Mouse (Mus musculus) cerebellum, adult 11-12 months (tissue): ENCODE measurements around the gene Rora.

ENCODE experiments used
- DNase-seq: peaks from one replicate; pipeline ENCODE4 v3.0.0; 2022

Rora gene

DNA sequence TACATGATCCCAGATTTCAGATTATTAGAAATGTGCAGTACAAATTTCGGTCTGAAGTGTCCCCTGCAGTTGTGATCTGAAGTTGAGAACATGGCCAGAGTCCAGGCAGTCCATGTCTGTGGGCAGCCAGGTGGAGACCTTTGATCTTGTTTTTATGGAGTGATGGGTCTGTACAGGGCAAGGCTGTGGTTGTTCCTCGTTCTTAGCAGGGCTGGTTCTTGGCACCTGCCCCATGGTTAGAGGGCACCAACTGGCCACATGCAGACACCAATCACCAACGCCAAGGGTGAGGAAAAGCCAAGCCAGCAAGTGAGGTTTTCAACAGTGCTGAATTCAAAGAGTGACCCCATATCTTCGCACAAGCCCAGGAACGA is 456.7 kb downstream of the Rora start:
- peak; percentile 68 for DNase-seq

DNA sequence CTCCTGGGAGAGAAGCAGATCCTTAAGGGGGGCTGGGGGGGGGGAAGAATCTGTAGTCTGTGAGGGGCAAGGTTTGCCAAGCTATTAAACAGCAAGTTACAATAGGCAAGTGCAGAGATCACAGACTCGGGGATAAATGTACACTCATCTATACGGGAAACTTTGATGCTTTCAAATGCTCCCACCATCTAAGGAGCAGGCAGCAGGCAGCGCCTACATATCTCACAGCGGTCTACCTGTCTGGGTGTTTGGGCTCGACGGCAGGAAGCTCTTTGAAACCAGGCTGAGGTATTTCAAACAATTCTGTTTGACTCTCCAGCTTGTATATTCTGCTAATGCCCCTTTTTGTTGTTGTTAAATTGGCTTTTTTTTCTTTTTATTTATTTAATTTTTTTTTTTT is 457.1 kb downstream of the Rora start:
- no peak for DNase-seq

DNA sequence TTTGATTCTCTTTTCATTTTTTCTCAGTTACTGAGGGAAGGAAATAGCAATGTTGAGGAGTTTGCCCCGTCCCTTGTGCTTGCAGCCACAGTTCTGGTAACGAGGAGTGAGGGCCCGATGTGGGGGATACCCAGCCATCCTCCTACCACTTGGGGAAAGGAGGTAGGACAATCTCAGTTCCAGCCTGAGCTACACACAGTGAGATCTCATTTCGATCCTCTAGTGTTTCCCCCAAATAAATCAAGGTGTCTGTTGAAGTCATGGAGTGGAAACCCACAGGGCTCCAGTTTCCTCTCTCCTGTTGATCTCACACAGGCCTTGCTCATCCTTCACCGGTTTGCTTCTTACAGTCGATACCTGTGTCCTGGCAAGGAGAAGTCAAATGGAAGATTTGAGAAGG is 458.0 kb downstream of the Rora start:
- DNase-seq, result no peak

DNA sequence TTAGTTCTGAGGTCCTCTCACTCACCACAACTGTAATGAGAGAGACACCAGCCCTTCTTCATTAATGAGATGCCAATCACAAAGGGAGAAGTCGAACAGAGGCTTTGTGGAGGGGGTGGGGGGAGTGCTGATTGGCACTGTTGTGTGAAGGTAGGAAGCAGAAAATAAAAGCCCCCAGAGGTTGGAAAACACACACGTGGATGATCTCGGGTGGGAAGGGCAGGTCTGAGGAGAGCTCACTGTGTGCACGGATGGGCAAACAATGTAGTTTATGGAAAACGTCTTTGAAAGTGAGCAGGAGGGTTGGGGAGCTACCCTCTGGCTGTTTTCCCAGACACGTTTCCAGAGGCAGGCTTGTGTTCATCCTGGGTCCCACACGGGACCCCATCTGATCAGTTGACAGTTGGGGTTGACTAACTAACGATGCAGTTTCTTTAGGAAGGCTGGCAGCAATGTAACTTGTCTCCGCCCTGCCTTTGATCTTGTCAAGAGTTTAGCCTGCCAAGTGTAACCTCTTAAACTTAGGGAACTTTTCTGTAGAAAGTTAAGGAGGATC is 460.9 kb downstream of the Rora start:
- no peak for DNase-seq

DNA sequence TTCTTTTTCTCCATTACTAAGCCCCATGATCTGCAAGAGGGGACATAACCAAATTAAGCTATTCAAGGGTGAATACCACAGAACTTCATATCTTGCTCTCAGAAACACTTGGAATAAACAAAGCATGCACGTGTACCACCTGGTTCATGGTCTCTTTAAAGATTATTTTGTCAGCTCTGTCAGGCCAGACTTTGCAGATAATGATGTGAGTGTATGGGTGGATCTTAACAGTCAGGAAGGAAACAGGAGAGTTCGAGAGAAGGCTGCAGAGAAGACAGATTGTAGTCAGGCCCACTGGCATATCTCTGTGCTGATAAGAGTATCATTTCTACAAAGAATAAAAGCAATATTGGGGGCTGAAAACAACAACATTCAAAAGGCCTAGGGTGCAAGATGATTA is 463.2 kb downstream of the Rora start:
- DNase-seq, result no peak

DNA sequence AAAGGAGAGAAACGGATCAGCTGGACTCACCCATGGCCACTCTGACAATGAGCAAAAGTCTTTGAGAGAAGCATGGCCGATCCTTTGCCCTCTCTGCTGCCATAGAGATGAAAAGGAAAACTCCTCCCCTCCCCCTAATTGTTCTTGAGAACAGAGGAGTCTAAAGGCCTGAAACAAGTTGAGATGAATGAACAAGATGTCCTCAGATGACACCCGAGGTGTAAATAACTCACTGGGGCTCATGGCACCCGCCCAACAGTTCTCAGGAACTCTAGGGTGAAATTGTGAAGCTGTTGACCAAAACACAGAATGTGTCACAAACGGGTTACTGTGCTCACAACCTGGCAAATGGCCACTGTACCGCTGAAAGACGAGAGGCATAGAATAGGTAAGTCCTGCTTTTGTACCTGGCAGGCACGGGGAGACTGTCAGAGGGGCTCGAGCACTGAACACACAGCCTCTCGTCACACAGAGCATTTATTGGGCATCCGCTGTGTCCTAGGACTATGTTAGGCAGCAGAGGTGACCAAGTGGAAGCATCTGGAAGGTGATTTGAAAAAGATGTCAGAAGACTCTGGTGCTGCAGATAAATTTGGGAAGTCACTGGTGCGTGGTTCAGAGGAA is 467.6 kb downstream of the Rora start:
- DNase-seq, result peak; percentile 47

DNA sequence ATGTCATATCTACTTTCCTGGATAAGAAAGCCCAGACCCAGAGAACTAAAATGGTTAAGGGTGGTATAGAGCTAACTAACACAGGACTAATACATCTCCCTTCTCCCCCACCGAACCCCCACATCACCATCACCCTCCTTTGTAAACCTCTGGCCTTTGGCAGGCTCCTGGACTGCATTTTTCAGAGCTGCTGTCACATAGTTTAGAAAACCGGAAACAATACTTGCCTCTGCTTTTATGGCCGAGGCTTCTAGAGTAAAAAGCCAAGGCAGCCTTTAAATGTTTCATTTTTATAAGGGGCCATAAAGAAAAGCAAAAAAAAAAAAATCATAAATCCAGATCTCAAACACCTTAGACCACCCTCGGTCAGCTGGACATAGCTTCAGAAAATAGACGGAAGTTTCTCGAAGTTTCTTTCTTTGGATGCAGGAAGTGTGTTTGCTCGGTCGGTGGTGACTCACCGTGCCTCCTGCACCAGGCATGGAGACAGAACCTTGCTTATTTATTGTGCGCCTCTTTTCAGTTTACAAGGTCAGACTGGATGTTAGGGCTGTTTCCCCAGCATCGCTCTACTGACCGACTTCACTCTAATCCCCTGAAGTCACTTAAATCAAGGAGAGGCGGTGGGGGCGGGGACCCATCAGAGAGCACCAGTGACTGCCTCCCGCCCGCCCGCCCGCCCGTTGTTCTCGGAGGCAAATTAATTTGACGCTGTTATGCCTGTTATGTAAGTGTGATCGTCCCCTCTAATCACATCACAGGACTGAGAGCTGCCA is 471.6 kb downstream of the Rora start:
- DNase-seq, result peak; percentile 66

DNA sequence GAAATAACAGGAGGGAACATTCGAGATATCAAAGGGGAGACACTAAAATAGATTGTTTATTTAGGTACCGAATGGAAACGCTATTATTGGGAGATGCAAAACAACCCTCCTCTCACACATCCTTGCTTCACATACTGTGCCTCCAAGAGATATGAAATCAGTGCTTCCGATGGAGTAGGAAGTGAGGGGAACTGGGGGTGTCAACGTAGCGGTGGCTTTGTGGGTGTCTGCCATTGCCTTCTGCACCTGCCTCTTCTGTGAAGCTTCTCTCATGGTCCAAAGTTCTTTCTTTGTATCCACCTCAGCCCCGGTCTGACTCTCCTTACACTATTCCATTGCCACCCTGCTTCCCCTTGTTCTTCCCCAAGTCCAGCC is 472.2 kb downstream of the Rora start:
- DNase-seq, result no peak

DNA sequence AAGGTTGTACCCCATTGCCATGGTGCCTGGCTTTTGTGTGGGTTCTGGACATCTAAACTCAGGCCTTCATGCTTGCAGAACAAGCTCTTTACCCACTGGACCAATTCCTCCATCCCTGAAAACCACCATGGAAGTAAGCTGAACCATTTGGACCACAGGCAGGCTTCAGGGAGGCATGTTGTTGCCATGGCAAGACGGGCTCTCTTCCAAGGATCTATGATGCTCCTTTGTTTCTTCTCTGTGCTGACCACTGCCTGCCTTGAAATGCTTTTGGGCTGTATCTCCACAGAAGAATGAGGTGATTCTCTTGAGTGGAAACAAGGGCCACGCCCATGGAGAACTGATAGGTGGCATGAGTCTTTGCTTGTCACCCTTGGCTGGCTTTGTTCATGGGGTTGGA is 473.0 kb downstream of the Rora start:
- no peak for DNase-seq

DNA sequence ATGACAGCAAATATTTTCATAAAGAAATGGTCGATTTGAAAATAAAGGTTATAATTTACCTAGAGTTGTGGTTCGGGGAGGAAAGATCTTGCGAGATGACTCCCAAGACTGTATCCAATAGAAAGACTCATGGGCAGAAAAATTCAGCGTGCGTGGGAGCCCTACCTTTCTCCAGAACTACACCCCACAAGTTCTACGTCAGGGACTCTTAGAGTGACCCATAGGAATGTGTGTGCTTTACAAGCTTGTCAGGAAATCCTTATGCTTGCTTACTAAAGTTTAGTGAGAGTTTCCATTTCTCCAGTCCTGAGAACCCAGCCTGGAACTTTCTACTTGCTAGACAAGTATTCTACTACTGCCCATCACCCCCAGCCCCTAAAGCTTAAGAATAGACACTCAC is 474.7 kb downstream of the Rora start:
- DNase-seq, result no peak

DNA sequence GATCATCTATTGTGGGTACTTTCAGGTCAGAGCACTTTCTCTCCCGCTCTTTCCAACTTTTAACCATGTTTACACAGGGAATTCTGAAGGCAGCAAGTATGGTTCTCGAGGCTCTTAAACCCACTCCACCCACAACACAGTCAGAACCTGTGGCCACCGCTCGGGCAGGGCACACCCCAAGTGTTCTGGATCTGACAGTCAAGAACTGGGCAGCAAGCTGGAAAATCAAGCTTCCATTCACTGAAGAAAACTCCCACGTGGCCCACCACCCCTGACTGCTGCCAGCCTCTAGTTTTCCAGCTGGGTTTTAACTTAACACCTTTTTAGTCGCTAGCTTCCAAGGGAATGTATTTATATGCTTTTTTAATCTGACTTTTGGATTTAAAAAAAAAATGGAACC is 479.4 kb downstream of the Rora start:
- DNase-seq, result no peak

DNA sequence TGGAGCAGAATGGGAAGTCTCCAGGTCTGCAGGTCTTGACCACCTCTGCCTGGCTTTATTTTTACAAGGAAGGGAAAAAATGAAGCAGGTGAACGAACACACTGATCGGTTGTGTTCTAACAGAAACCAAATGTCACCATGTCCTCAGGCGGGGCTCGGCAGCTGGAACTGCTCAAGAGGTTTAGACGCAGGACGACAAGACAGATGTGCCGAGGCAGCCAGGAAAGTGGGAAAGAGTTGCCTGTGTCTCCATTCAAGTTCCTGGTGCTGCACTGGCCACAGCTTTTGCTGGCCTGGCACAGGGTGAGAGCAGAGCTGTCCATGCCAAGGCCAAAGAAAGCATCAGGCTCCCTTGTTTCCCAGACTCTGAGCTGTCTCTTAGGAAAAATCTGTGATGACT is 480.1 kb downstream of the Rora start:
- DNase-seq, result no peak

DNA sequence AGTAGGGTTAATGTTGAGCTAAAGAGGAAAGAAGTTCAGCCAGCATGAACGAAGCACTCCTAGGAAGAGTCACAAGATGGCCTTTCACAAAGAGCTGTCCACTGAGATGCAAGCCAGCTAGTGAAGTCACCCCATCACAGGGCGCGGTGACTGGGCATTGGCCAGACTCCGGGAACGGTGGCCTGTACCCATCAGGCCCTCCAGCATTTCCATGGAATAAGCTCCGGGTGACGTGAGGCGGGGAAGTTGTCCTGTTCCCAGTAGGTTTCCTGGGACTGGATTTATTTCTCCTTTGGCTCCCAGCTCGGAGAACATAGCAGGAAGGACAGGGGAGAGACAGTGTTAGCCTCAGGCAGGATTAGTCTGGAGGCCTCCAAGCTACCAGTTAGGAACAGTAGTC is 481.0 kb downstream of the Rora start:
- DNase-seq, result no peak

DNA sequence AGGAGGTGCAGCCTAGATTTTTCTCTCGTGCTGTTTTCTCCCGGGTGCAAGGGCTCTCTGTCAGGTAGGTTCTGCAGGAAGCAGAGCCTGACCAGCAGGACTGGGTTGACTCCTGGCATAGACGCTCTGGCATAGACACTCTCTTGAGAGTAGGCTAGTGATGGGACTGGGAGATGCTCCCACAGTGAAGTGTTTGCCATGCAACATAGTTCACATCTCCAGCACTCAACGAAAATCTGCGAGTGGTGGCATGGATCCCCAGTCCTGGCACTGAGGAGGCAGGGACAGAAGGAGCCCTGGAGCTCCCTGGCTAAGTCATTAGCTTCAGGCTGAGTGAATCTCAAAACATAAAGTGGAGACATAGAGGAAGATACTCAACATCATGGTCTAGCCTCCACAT is 483.2 kb downstream of the Rora start:
- peak; percentile 55 for DNase-seq

DNA sequence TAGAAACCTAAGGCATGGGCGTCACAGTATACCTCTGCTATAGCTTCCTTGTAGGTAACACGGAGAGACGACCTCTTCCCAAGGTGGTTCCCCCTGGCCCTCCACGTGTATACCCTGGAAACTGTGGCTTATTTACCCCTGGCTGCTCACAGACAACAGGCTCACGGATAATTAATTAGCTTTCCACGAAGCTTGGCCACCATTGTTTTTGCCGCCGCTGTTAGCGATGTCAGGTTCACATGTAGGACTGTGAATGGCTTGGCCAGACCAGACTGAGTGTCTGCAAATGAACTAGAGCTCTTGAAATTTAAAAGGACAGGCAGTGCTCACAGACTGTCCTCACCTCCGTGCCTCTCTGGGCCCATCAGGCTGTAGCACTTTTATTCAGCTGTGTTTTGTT is 483.8 kb downstream of the Rora start:
- DNase-seq, result no peak

DNA sequence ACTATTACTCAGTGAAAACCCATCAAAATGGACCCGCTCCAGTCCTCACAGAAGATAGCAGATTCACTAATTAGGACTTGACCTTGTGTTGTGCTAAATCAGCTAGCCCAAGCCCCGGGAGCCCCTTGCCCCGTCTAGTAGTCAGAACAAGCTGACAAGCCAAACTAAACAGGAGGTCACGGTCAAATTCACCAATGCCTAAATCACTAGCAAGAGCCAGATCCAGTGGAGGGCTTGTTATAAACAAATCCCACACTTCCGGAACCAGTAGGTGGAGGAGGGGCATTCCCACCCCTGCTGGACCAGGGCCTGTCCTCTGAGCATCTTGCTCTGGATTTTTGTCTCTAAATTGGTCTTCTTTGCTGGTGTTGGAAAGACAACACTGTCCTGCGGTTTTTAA is 486.6 kb downstream of the Rora start:
- DNase-seq, result no peak

DNA sequence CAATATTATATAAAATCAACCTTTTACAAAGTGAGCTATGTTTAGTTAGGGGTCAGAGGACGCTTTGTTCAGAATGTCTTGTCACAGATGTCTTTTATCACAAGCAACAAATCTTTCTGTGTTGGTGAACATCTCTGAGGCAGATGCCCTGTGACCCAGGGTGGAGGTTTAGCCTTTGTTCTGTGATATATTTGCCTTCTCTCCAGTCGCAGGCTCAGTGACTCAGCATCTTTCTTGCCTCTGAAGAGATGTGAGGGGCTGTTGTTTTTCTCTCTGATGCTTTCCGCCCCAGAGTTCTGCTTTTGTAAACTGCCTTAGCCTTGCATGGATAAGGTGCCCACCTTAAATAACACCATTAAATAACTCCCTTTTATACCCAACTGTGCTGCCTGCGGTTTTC is 488.3 kb downstream of the Rora start:
- no peak for DNase-seq

DNA sequence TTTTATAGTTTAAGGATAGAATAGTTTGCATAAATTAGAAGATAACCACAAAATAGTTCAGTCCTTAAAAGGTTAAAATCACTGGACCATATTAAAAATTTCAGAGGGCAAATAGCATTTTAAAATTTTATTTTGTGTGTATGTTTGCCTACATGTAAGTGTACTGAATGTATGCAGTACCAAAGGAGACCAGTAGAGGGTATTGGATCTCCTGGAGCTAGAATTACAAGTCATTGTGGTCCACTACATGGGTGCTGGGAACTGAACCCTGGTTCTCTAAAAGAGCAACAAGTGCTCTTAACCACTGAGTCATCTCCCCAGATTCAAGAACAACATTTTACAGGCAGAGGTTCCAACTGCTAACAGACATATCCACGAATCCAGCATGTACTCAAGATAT is 493.4 kb downstream of the Rora start:
- DNase-seq, result no peak

DNA sequence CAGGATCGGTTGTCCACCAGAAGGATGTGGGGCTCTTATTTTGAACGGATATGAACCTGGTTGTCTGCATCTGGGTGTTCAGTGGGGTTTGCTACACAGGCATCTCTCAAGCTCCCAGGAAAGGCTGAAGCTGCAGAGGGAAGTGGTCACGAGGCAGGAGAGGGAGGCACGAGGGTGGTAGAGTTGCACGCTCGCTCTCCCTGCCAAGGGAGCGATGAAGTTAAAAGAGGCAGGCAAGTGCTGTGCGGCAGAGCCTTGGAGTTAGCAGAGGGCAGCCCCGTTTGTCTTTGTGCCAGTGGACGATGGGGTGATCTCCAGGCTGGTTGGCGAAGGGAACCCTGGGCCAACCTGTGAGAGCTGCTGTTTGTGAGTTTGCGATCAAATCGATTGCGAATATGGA is 496.6 kb downstream of the Rora start:
- DNase-seq, result no peak

DNA sequence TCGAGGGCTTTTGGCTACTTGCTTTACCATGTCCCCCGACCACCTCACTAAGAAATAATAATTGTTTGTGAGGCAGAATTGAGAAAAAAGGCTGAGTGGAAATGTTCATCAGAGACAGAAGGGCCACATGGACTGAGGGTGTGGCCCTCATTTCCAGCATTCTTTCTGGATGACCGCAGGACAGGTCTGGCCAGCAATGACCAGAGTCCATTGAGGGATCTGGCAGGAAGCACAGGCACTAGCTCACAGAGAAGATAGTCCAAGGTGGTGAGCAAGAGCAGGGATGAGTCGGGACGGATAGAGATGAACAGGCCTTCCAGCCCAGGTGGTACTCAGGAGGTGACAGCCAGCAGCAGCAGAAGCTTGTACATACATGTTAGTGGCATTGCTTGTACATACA is 501.1 kb downstream of the Rora start:
- no peak for DNase-seq

DNA sequence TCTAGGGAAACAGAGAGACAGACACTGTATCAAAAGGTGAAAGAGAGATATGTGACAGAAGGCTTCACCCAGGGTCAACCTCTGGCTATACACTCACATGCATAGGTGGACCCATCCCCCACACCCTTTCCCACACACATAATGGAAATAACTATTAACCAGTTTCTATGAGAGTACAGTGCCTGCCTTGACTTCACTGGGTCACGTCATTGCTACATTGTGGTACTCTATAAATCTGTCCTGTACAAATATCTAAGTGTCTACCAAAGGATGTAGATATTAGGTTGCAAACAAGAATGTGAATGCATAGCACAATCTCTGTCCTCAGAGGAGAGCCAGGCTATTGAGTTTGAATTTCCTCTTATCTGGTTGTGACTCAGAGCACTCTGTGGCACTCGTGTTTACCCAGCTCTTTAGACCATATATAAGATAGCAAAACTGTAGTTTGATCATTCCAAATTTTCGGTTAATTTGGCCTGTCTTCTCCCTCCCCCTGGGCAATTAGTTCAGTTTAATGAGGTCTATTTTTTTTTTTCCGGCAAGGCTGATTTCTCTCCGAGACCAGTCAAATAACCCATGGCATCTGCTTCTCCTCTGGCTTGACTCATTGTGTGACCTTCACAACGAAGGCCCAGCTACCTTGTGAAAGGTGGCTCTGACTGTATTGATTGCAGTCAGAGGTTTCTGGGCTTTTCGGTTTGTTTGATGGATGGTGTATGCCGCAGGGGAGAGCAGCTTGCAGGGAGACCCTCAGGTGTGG is 502.4 kb downstream of the Rora start:
- DNase-seq, result no peak

DNA sequence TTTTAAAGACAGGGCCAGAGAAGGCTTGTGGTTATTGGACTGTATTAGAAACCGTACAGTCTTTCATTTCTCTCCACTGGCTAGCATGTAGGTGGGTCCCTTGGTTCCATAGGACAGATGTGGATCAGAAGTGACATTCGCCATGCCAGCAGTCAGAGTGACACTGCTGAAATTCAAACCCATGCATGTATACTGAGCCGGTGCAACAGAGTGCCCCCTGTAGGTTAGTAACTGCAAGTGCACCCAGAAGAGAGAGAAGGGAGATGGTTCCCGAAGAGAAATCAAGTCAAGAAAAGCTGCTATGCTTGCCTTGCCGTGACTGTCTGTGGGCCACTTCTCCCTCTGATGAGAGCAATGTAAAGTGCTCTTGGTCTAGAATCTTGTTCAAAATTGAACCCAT is 507.2 kb downstream of the Rora start:
- no peak for DNase-seq

DNA sequence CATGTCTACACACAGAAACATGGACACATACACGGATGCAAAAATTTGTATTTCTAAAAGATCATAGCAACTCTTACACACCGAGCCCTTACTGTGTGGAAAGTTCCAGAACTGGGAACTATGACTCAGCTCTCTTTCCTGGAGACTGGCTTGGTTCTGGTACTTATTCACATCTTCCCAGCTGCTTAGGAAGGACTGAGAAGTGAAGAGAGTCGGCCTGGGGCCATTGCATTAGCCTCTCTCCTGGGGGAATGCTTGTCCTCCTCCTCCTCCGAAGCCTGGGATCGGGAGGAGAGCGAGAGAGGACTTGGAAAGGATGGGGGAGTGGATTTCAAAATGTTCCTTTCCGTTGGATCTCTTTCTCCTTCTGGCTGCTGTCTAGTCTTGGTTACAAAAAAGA is 511.1 kb downstream of the Rora start:
- DNase-seq, result no peak
